Mouse (Mus musculus) kidney, adult 2 months (tissue): ENCODE measurements around the gene Adam8.

Experiments used
- CTCF ChIP-seq: fragments of 200-500 bp; conservative IDR thresholded peaks from 2 replicates; pipeline ENCODE4 v1.5.1; 2011; ENCODE audit warnings: low read depth, mild to moderate bottlenecking, control low read depth, low read length, moderate library complexity, mixed read lengths; ENCODE audit not compliant: insufficient read depth, insufficient read length
- POLR2A ChIP-seq: fragments of 200-500 bp; IDR thresholded peaks from one replicate; pipeline ENCODE4 v1.6.1; 2011; ENCODE audit warnings: low read depth, low read length, control low read depth

DNA sequence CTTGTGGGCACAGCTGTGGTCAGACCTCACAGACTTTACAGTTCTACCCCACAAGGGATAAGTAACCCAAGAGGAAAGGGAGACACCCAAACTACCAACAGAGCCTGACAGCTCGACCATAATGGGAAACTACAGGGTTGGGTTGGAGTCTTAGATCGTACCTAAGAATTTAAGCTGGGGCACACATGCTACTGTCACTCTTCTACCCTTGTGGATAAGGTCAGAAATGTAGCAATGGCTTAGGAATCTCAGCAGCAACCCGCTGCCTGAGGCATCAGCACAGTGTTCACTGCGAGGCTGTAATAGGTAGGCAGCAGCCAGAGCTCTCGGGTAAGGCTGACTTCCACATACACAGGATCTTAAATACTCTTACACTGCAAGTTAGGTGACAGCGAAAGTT lies 1.2 kb upstream of the Adam8 start:
- TF ChIP-seq CTCF: no peak
- no peak for TF ChIP-seq POLR2A
